12 mouse cellular contexts compared by ENCODE assay signal in genomic region chr19:37989971-37990370, GRCm38 (mm10).
"Had no signal": no experiment of that assay in that cellular context is flagged by ENCODE, and none has a peak within 500 bp of the region (broad histone marks: within the 10 kb centered on the region; RNA-seq: fewer than 3 reads in every experiment).

No protein-coding gene starts in this region.

- H3K27me3 ChIP-seq: limb, embryonic 12.5 days; midbrain, embryonic 12.5 days; neural tube, embryonic 15.5 days had no signal

- H3K4me3 ChIP-seq: limb, embryonic 12.5 days; midbrain, embryonic 12.5 days; myocyte; neural tube, embryonic 15.5 days had no signal

- H3K4me2 ChIP-seq: limb, embryonic 12.5 days; midbrain, embryonic 12.5 days; neural tube, embryonic 15.5 days had no signal

- H3K27ac ChIP-seq: kidney, postnatal 0 days; limb, embryonic 12.5 days; liver, embryonic 14.5 days; midbrain, embryonic 12.5 days; neural tube, embryonic 15.5 days; stomach, postnatal 0 days had no signal

- H3K36me3 ChIP-seq: limb, embryonic 12.5 days; midbrain, embryonic 12.5 days; neural tube, embryonic 15.5 days had no signal

- H3K9ac ChIP-seq: limb, embryonic 12.5 days; liver, embryonic 14.5 days; midbrain, embryonic 12.5 days; neural tube, embryonic 15.5 days had no signal

- H3K9me3 ChIP-seq: limb, embryonic 12.5 days; midbrain, embryonic 12.5 days; neural tube, embryonic 15.5 days had no signal

- DNase-seq: kidney, postnatal 4 days; liver; lung, adult 18-20 months; right cerebral cortex, adult 18-20 months; thymus, postnatal 4 days had no signal

- H3K4me1 ChIP-seq: limb, embryonic 12.5 days had no signal
